Mouse (Mus musculus): Measurements from ENCODE around the gene Strip1.

GRCm38 (mm10) chr3:107596559-107596958 lies 34.9 kb downstream of the Strip1 start:
- TF ChIP-seq CTCF (conservative IDR thresholded peaks at IDR 0.05; ENCODE audit: insufficient read depth, insufficient read length, low read depth, low read length) (no peak), POLR2A (IDR thresholded peaks at IDR 0.05; ENCODE audit: low read depth, low read length) (no peak)

Measured in kidney, adult 2 months (tissue).